In genomic region chr15:77760037-77760436, GRCm38 (mm10) we compare ENCODE assay signal across 28 mouse cellular contexts. TPM values are rescaled to one million over a fixed set of nuclear protein-coding genes. Genes with fewer than 3 reads are reported as not detected.
"Had no signal": no experiment of that assay in that cellular context is flagged by ENCODE, and none has a peak within 500 bp of the region (broad histone marks: within the 10 kb centered on the region; RNA-seq: fewer than 3 reads in every experiment).

No protein-coding gene starts in this region.

- H3K27ac ChIP-seq: kidney, postnatal 0 days; limb, embryonic 10.5 days; limb, embryonic 13.5 days; liver, embryonic 12.5 days; liver, embryonic 15.5 days; lung, embryonic 15.5 days; midbrain, embryonic 10.5 days; midbrain, embryonic 13.5 days had no signal

- H3K9me3 ChIP-seq: limb, embryonic 10.5 days; limb, embryonic 13.5 days; liver, embryonic 12.5 days; liver, embryonic 15.5 days; lung, embryonic 15.5 days; megakaryocyte, embryonic 14.5 days; midbrain, embryonic 10.5 days; midbrain, embryonic 13.5 days had no signal

- H3K27me3 ChIP-seq: limb, embryonic 13.5 days; liver, embryonic 12.5 days; liver, embryonic 15.5 days; lung, embryonic 15.5 days; megakaryocyte, embryonic 14.5 days; midbrain, embryonic 13.5 days had no signal

- DNase-seq: kidney, adult 2 months; kidney, postnatal 25 days; liver; lung, adult 18-20 months; lung, postnatal 10 days; lung, postnatal 36 days; right cerebral cortex, postnatal 25 days; spleen, adult 18-20 months; thymus, adult 18-20 months; thymus, postnatal 36 days had no signal

- H3K4me2 ChIP-seq: limb, embryonic 13.5 days; liver, embryonic 12.5 days; liver, embryonic 15.5 days; lung, embryonic 15.5 days; midbrain, embryonic 13.5 days had no signal

- H3K4me3 ChIP-seq: limb, embryonic 10.5 days; limb, embryonic 13.5 days; liver, embryonic 12.5 days; liver, embryonic 15.5 days; lung, embryonic 15.5 days; megakaryocyte, embryonic 14.5 days; midbrain, embryonic 10.5 days; midbrain, embryonic 13.5 days had no signal

- H3K4me1 ChIP-seq: midbrain, embryonic 10.5 days; midbrain, embryonic 13.5 days had no signal

- ATAC-seq: liver, embryonic 12.5 days; midbrain, embryonic 13.5 days; midbrain, embryonic 16.5 days had no signal

- H3K9ac ChIP-seq: limb, embryonic 13.5 days; liver, embryonic 12.5 days; liver, embryonic 15.5 days; lung, embryonic 15.5 days; midbrain, embryonic 13.5 days had no signal

RNA-seq across cellular contexts. Expression of gene Apol8, which starts 3.2 kb away (rescaled TPM):
- polyA plus RNA-seq: kidney, embryonic 14.5 days; kidney, postnatal 0 days; large intestine, adult 2 months; limb, embryonic 13.5 days; lung, embryonic 15.5 days had no signal

RNA-seq across cellular contexts. Expression of gene Apol9b, which starts 31.2 kb away (rescaled TPM):
- total RNA-seq: layer of hippocampus, adult 8-10 months; layer of hippocampus, postnatal 14 days; left cerebral cortex, postnatal 25 days; monocyte, adult 5-6 weeks had no signal
- polyA plus RNA-seq: kidney, embryonic 14.5 days; limb, embryonic 10.5 days; limb, embryonic 13.5 days; liver, embryonic 12.5 days; lung, embryonic 15.5 days; midbrain, embryonic 10.5 days; midbrain, embryonic 13.5 days; midbrain, embryonic 16.5 days; neural tube, embryonic 11.5 days; testis, adult 2 months had no signal
